Mouse (Mus musculus) E14TG2a.4 (cell line): ENCODE results near the gene Foxa3.
A peak's percentile ranks its signal among the peaks of the same experiment; 100 is the strongest.

Experiments
- H3K27me3 ChIP-seq: 2 replicates; pipeline ENCODE4 v1.6.1; 2014; ENCODE audit warnings: low read length, control low read depth; ENCODE audit not compliant: insufficient read depth
- H3K36me3 ChIP-seq: 2 replicates; pipeline ENCODE4 v1.6.1; 2014; ENCODE audit warnings: low read length, control low read depth; ENCODE audit not compliant: insufficient read depth
- H3K4me1 ChIP-seq: replicated peaks from 2 replicates; pipeline ENCODE4 v1.6.1; 2014; ENCODE audit warnings: low read depth, low read length, control low read depth
- H3K4me3 ChIP-seq: replicated peaks from 2 replicates; pipeline ENCODE4 v1.5.1; 2014; ENCODE audit warnings: mild to moderate bottlenecking, low read length
- H3K9me3 ChIP-seq: 2 replicates; pipeline ENCODE4 v1.6.1; 2014; ENCODE audit warnings: low read length, control low read depth
- CTCF ChIP-seq: conservative IDR thresholded peaks from 2 replicates; pipeline ENCODE4 v1.5.1; 2014; ENCODE audit warnings: low read length
- NANOG ChIP-seq: IDR thresholded peaks from 2 replicates; pipeline ENCODE4 v1.6.1; 2014; ENCODE audit warnings: borderline replicate concordance, low read length, mixed read lengths
- POU5F1 ChIP-seq: IDR thresholded peaks from 2 replicates; pipeline ENCODE4 v1.6.1; 2014; ENCODE audit warnings: low read length, borderline replicate concordance

Foxa3 gene

GRCm38 (mm10) chr7:19046286-19047069, 23.1 kb upstream of the Foxa3 start:
- TF ChIP-seq POU5F1: no peak
- TF ChIP-seq NANOG: no peak
- TF ChIP-seq CTCF: no peak
- Histone ChIP-seq H3K4me3 (no peak overlapping the region), H3K4me1 (peaks cover 24% of the 10 kb centered on the region), H3K9me3 (no peaks in the 10 kb centered on the region), H3K36me3 (peaks cover 99% of the 10 kb centered on the region), H3K27me3 (no peaks in the 10 kb centered on the region)

- Histone ChIP-seq H3K4me1 (peaks cover 31% of the 10 kb centered on the region), H3K9me3 (no peaks in the 10 kb centered on the region), H3K27me3 (no peaks in the 10 kb centered on the region), H3K36me3 (peaks cover 99% of the 10 kb centered on the region), H3K4me3 (no peak overlapping the region)
- no peak for TF ChIP-seq CTCF
- TF ChIP-seq POU5F1: no peak
- TF ChIP-seq NANOG: no peak
These were observed 21.3 kb upstream of the Foxa3 start for GRCm38 (mm10) chr7:19044616-19045015.

DNA sequence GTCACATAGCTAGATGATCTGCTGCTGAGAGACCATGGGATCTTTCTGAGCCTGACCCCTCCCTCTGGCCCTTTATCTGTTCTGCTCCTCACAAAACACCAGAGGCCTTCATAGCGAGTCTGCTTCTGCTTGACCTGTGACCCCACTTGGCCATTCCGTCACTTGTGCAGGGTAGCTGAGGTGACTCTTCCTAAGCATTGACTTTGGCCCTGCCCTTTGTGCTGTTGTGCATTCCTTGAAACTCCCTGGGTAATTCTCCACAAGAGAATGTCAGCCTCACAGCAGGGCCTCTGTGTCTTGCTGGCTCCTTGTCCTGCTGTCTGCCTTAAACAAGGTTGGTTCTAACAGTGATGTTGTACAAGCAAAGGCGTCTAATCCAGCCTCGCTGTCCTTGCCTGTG, 8.3 kb upstream of the Foxa3 start:
- H3K4me3 ChIP-seq: no peak overlapping the region
- TF ChIP-seq CTCF (no peak), NANOG (no peak), POU5F1 (no peak)
- peaks cover 29% of the 10 kb centered on the region for H3K4me1 ChIP-seq
- peaks cover 89% of the 10 kb centered on the region for H3K36me3 ChIP-seq
- H3K9me3 ChIP-seq: peaks cover 9% of the 10 kb centered on the region
- H3K27me3 ChIP-seq: no peaks in the 10 kb centered on the region

GRCm38 (mm10) chr7:19029084-19029653, 5.8 kb upstream of the Foxa3 start:
- peaks cover 43% of the 10 kb centered on the region for H3K4me1 ChIP-seq
- peaks cover 9% of the 10 kb centered on the region for H3K9me3 ChIP-seq
- TF ChIP-seq NANOG (no peak), CTCF (peak; percentile 60), POU5F1 (no peak)
- peaks cover 64% of the 10 kb centered on the region for H3K36me3 ChIP-seq
- H3K4me3 ChIP-seq: no peak overlapping the region
- no peaks in the 10 kb centered on the region for H3K27me3 ChIP-seq

- Histone ChIP-seq H3K4me1 (peaks cover 50% of the 10 kb centered on the region), H3K27me3 (peaks cover 3% of the 10 kb centered on the region), H3K9me3 (peaks cover 7% of the 10 kb centered on the region), H3K36me3 (peaks cover 53% of the 10 kb centered on the region), H3K4me3 (no peak overlapping the region)
- TF ChIP-seq CTCF: no peak
- TF ChIP-seq NANOG: no peak
- TF ChIP-seq POU5F1: no peak
These were observed 4.7 kb upstream of the Foxa3 start for GRCm38 (mm10) chr7:19028067-19028466.

DNA sequence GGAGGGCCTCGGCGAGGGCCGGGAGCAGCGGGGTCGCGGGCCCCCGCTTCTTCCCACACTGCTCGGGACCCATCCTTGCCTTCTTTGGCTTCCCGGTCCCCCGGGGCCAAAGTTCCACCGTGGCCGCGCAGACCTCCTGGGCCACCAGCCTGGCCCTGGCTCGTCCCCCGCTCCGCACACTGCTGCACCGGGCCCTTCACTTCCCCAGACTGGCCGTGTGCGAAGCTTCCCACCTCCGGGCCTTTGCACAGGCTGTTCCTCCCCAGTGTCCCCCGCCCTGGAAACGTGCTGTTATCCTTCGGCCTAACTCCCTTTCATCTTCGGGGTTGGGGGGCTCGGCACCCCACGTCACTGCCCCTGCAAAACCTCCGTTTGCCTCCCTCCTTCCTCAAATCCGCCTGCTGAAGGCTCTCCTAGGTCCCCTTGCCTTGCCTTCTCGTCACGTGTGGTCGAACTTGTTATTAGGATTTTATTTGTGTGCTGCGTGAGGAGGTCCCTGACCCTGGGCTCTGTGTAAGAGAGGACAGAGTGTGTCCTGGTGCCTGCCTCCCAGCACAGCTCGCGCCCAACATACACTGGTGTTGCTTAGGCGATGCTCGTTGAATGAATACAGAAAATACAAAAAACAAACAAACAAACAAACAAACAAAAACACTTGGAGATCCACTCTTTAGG, 1.4 kb upstream of the Foxa3 start:
- peaks cover 32% of the 10 kb centered on the region for H3K27me3 ChIP-seq
- no peaks in the 10 kb centered on the region for H3K9me3 ChIP-seq
- H3K4me3 ChIP-seq: peak overlapping the region; percentile 98
- peaks cover 20% of the 10 kb centered on the region for H3K36me3 ChIP-seq
- H3K4me1 ChIP-seq: peaks cover 65% of the 10 kb centered on the region
- TF ChIP-seq CTCF (no peak), NANOG (no peak)

GRCm38 (mm10) chr7:19024096-19024506, 763 bp upstream of the Foxa3 start, which contains the start of gene Sympk:
TSS of gene Sympk (plus strand) at chr7:19024377.
- Histone ChIP-seq H3K4me3 (peak within 1 kb of the TSS; percentile 98), H3K36me3 (peaks cover 14% of the 10 kb centered on the region), H3K4me1 (peaks cover 64% of the 10 kb centered on the region), H3K9me3 (no peaks in the 10 kb centered on the region), H3K27me3 (peaks cover 32% of the 10 kb centered on the region)
- TF ChIP-seq NANOG (no peak), CTCF (no peak), POU5F1 (no peak)

- Histone ChIP-seq H3K4me3 (peak overlapping the region; percentile 98), H3K9me3 (no peaks in the 10 kb centered on the region), H3K36me3 (no peaks in the 10 kb centered on the region), H3K4me1 (peaks cover 52% of the 10 kb centered on the region), H3K27me3 (peaks cover 32% of the 10 kb centered on the region)
- TF ChIP-seq POU5F1 (no peak), NANOG (no peak), CTCF (no peak)
These were observed 964 bp downstream of the Foxa3 start for GRCm38 (mm10) chr7:19022189-19022958.
